Mouse (Mus musculus) left cerebral cortex, adult 8-10 months (tissue): ENCODE measurements at regions not wholly inside any gene's neighbourhood (a gene's known extent, or its start where the extent isn't known, plus 50 kb on each side); places are given as distances from the start of the nearest gene placed in this dataset.
A peak's percentile ranks its signal among the peaks of the same experiment; 100 is the strongest.

Experiments
- DNase-seq, 2 experiments: peaks; one replicate each; pipeline ENCODE4 v3.0.0; 2022; ENCODE audit warnings: low spot score in 2 of 2

DNA sequence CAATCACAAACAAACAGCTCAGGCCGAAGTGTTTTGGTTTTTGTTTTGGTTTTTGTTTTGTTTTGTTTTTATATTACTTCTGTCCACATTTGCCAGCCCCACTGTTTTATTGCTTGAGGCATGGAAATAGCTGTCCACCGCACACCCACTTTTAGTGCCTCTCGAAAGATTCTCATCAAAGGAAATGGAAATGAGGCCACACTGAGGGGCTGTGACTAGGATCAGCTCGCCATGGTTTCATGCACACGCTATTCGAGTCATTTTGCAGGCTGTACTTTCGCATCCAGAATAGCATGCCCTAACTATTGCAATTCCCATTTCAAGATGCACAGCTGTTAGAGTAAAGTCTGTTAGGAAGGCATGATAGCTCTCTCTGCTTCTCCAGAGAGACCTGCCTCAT, 1543.4 kb upstream of the Tenm3 start:
- no peak for DNase-seq

DNA sequence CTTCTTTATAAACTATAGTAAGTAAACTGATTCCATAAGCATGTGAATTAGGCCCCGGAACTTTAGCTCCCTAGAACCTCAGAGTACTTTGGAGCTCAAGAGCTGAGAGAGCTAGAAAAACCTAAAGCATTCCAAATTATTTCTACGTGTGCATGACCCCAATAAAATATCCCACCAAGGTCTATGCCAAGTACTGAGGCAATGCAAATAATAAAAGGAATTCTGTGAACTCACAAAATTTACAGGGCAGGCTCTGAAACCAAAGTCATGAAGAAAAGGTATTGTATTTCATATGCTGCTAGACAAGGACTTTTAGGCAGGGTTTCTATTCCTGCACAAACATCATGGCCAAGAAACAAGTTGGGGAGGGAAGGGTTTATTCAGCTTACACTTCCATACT, 1539.9 kb upstream of the Tenm3 start:
- no peak for DNase-seq

DNA sequence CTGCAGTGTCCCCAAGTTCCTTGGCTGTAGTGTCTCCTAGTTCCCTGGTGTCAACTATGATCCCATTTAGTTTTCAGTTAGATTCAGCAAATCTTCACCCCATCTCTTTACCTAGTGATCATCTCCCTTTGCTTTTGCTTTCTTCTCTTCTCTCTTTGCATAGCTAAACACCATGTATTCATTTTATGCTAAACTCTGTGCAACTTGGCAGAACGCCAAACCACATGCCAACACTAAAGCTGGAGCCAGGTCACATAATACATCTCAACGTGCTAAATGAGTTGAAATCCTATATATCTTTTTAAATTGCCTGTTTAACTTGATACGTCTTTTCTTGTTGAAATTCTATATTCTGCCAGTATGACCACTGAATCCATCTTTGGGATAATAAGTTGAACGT, 1536.0 kb upstream of the Tenm3 start:
- no peak for DNase-seq

DNA sequence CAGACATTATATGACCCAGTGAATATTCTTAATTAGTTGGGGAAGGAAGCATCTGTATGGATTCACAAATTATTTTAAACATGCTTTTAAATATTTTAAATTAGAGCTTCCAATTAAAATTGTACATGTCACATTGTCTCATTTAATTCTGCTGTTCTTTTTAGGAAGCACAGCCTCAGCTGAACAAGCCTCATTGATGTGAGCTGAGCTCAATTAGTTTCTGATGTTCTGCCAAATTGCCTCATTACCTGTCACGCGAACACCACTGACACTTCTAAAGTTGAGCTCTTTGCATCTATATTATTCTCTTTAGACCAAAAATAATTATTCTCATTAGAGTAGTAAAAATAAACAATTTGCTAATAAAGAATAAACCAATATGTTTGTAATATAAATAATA, 1530.0 kb upstream of the Tenm3 start:
- no peak for DNase-seq

DNA sequence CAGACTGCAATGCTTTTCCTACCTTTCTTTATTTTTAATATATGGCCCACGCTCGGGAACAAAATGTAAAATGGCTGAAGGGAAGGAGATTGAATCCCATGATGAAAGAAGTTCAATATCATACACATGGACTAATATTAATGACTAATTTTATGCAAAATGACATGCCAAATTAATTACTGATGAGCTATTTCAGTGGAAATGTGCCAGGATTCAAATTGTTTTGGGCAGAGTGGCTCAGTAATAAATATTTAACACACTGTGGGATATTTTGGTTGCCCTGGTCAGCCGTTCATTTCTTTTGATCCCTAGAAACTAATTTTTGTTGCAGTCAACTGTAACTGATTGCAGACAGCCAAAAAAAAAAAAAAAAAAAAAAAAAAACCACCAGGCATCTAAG, 1482.7 kb upstream of the Tenm3 start:
- DNase-seq, result no peak

DNA sequence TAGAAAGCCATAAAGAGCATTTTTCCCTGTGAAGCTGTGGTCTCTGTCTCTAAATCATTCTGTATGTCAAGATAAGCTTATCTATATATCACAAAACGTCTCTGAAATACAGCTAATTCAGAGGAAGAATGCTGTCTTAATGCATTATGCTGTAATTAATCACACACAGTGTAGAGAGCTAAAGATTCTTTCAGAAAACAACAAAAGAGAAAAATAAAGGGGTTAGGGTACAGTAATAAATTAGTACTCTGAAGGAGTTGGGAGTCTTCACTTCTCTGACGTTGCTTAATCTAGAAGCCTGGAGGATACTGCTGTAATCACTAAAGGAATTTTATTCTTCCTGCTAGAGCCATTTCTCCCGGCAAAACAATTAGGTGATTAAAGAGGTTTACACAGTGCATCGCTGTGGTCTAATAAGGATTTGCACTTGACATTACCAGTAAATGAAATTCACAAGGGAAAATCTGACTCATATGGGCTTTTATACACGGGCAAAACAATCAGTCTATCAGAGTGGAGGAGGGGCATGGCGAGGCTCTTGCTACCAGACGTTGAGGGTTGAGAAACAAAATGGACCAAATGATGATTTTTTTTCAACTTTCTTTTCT, 1477.7 kb upstream of the Tenm3 start:
- no peak for DNase-seq

DNA sequence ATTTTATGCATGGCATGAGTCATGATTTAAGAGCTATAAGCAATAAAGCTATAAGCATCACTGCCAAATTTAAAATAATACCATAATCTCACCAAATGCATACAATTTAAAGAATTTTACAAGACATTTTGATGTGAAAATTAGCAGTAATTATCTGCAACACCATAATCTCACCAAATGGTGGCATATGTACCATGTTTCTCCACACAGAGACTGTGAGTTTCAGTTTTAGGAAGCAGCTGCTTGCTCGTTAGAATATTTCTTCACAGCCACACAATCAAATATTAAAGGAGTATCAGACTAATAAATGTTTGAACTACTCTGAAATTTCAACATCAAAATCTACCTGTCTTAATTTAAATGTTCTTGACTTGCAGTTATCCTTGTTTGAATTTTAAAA, 1472.9 kb upstream of the Tenm3 start:
- no peak for DNase-seq

DNA sequence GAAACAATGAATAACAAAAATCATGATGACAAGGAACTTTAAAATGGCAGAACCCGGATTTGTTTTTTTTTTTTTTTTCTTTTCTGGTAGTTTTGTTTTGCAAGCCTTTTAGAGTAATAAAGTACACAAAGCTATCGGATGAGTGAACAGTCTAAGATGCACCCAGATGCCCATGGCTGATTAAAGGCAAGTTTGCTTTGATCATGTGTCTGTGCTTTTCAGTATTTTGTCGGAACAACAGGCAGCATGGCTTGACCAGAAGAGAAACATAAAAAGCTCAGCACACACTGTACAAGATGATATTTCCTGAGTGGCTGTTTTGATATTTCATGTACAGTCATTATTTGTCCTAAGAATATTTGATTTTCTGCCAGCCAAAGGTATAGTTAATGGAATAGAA, 1466.6 kb upstream of the Tenm3 start:
- DNase-seq, result no peak

DNA sequence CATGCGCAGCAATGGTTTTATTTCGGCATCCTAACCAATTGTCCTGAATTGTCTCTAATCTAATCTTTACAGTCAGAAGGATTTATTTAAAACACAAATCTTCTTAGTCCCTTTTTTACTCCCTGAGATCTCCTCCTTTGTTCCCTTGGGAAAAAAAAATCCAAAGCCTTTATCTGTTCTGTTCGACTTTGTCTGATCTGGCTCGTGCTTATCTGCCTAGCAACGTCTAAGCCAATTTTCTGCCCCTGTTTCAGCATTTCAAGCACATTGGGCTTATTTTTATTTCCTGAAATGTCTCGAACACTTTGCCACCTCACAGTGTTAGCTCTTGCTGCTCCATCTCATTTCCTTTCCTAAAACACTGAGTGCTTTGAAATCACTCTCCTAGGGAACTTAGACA, 1456.6 kb upstream of the Tenm3 start:
- no peak for DNase-seq

DNA sequence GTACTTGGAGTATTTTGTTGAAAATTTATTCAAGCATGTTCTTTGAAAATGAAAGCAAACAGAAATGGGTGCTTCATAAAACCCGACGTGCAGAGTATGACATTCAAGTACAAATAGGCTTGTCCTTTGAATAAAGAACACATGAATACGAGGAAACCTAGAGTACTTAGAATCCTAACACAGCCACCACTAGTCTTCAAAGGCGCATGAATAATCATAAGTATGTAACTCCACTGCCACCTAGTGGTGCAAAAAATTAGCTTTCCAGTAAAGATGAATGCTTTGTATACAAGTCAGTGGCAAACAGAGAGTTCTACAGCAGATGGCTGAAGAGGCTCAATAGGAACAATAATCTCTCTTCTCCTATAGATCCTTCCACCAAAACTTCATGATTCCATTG, 1449.8 kb upstream of the Tenm3 start:
- peak; percentile 5 to 52 for DNase-seq

DNA sequence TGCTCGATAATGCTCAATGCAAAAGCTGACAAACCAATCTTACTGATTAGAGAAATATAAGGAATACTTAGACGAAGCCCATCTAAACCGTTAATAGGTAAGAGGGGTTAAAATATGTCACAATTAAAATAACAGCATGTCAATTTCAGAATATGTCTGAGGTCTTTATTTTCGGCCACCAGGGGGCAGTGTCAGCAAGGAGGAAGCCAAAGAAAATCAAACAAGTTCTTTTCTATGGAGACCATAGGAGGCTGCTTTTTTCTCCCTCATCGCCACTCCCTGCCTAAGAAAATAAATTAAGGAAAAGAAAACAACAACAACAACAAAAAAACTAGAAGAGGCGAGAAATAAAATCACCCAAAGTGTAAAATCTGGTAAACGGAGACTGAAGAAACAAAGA, 1448.4 kb upstream of the Tenm3 start:
- peak in 1 of 2 experiments; percentile 40 for DNase-seq

DNA sequence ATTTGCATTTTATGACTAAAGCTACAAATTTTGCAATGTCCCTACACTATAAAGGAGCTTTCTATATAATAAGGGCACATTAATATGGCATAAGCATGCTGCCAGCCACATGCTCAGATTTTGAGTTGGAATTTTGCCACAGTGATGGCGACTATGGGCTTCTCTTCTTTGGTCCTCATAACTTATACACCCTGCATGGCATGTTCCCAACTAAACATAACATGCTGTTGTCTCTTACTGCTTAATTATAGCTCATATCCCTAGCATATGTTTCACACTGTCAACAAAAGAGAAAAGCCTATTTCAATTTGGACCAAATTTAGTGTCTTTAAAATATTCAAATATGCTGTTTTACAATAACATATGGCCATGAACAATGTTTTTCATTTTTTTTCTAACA, 1432.6 kb upstream of the Tenm3 start:
- no peak for DNase-seq

DNA sequence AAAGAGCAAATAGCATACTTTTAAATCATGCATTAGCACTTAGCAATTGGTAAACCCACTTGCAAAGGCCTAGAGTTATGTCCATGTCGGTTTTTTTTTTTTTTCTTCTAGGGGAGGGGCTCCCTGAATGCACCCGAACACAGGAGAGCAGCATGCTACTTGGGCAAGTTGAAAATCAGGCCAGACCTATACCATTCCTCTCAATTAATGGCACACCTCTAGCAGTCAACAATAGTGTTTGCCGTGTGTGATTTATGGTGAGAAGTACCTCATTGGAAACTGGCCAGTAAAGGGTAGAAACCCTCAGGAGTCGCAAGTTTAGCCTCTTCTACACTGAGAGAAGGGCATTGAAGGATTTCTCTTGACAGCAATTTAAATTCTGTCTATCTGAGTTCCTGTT, 1421.0 kb upstream of the Tenm3 start:
- DNase-seq, result no peak
